ENCODE assay signal across 8 mouse cellular contexts in genomic region chr7:144583619-144584018, GRCm38 (mm10). TPM values are rescaled to one million over a fixed set of nuclear protein-coding genes. Genes with fewer than 3 reads are reported as not detected.
DNase-seq lines count a peak whose midpoint lies in the region; TF ChIP-seq lines count a peak whose summit lies in the region.

No protein-coding gene starts in this region.

- WGBS in cerebellum, adult 2 months: 3% methylated on average over 4 of the region's 4 CpGs

- no peak overlapping the region for H3K4me3 ChIP-seq in cerebellum, adult 2 months (replicated peaks; ENCODE audit: insufficient read depth, low read depth, low read length)
- H3K4me3 ChIP-seq in megakaryocyte, embryonic 14.5 days (replicated peaks): peak overlapping the region; percentile 98

- H3K27me3 ChIP-seq in cerebellum, adult 2 months (ENCODE audit: control insufficient read depth, insufficient read depth, low read length): no peaks in the 10 kb centered on the region
- peaks cover 2% of the 10 kb centered on the region for H3K27me3 ChIP-seq in megakaryocyte, embryonic 14.5 days (replicated peaks)

- no peak for TF ChIP-seq POLR2A in cerebellum, adult 2 months (IDR thresholded peaks at IDR 0.05; ENCODE audit: borderline replicate concordance, insufficient read depth, low read length)

- H3K27ac ChIP-seq in cerebellum, adult 2 months (ENCODE audit: insufficient read depth, low read length): no peak overlapping the region

- H3K9me3 ChIP-seq in megakaryocyte, embryonic 14.5 days: no peaks in the 10 kb centered on the region

- peak; percentile 41 for DNase-seq in gastrocnemius, postnatal 10 days
- no peak for DNase-seq in gastrocnemius, adult 8-10 months (ENCODE audit: low spot score in 2 of 2)
- DNase-seq in right cerebral cortex, adult 18-20 months: peak; percentile 24
- no peak for DNase-seq in right cerebral cortex, postnatal 36 days (ENCODE audit: low spot score in 2 of 2)
- peak; percentile 43 to 55 for DNase-seq in cerebellum, adult 2 months
- peak; percentile 71 for DNase-seq in kidney, postnatal 10 days
- peak; percentile 46 for DNase-seq in telencephalon, adult 2 months (ENCODE audit: low read depth, low spot score)

- peaks cover 44% of the 10 kb centered on the region for H3K36me3 ChIP-seq in megakaryocyte, embryonic 14.5 days (replicated peaks; ENCODE audit: low read length)

- H3K4me1 ChIP-seq in cerebellum, adult 2 months (ENCODE audit: control insufficient read depth, insufficient read depth, low read length): no peaks in the 10 kb centered on the region
- peaks cover 78% of the 10 kb centered on the region for H3K4me1 ChIP-seq in megakaryocyte, embryonic 14.5 days

- peak; percentile 64 for TF ChIP-seq CTCF in cerebellum, adult 2 months (IDR thresholded peaks at IDR 0.05; ENCODE audit: borderline replicate concordance, insufficient read depth, low read depth, low read length)

RNA-seq across cellular contexts. Expression of gene Fadd, which starts 1.4 kb away (rescaled TPM):
- total RNA-seq in gastrocnemius, postnatal 10 days (2021): 1 to 10 TPM; 4.9 to 5.9 TPM
- 1 to 10 TPM; 2.1 to 2.7 (median 2.4) TPM for total RNA-seq in gastrocnemius, adult 8-10 months (2022)
- 3.3 TPM in 2 replicates for polyA plus RNA-seq in cerebellum, adult 2 months (2012; rRNA removed)
- polyA plus RNA-seq in megakaryocyte, embryonic 14.5 days (2012; ENCODE audit: insufficient read depth, low replicate concordance): 1.5 and 5.7 TPM in 2 replicates

RNA-seq across cellular contexts. Expression of gene Ppfia1, which starts 30.1 kb away (rescaled TPM):
- total RNA-seq in gastrocnemius, postnatal 10 days (2021): 10 to 100 TPM; 34.2 to 36.4 TPM
- 10 to 100 TPM; 20.8 to 28.2 (median 25.6) TPM for total RNA-seq in gastrocnemius, adult 8-10 months (2022)
- polyA plus RNA-seq in cerebellum, adult 2 months (2012; rRNA removed): 77.6 and 79.6 TPM in 2 replicates
- polyA plus RNA-seq in megakaryocyte, embryonic 14.5 days (2012; ENCODE audit: insufficient read depth, low replicate concordance): 183 and 335 TPM in 2 replicates

Comparison
In these comparisons a context has a peak if more than half of its experiments do, and no peak if none do; other contexts are left out.
1. DNase-seq: peak in gastrocnemius, postnatal 10 days (single experiment), right cerebral cortex, adult 18-20 months (single experiment), cerebellum, adult 2 months (2 of 2), kidney, postnatal 10 days (single experiment) and telencephalon, adult 2 months (single experiment); none in gastrocnemius, adult 8-10 months (0 of 2) and right cerebral cortex, postnatal 36 days (0 of 2).